Mouse (Mus musculus): ENCODE measurements around the gene Pard3b. TPM values are rescaled to one million over a fixed set of nuclear protein-coding genes. Genes with fewer than 3 reads are reported as not detected.

The Pard3b gene
- polyA plus RNA-seq, 1 experiment from 2014 or later: 23.2 TPM

GRCm38 (mm10) chr1:62254888-62255287 lies 616.3 kb downstream of the Pard3b start:
- no peaks in the 10 kb centered on the region for H3K36me3 ChIP-seq
- H3K9ac ChIP-seq: no peak overlapping the region
- H3K4me2 ChIP-seq (replicated peaks): no peak overlapping the region
- no peaks in the 10 kb centered on the region for H3K9me3 ChIP-seq (replicated peaks)
- H3K4me1 ChIP-seq: no peaks in the 10 kb centered on the region
- no peaks in the 10 kb centered on the region for H3K27me3 ChIP-seq
- H3K4me3 ChIP-seq (replicated peaks): no peak overlapping the region
- no peak overlapping the region for H3K27ac ChIP-seq (replicated peaks)
- 79% methylated on average over 1 of the region's 1 CpGs for WGBS
- ATAC-seq (ENCODE audit: insufficient number of reproducible peaks, low FRiP score, low TSS enrichment, low read depth): no peak

DNA sequence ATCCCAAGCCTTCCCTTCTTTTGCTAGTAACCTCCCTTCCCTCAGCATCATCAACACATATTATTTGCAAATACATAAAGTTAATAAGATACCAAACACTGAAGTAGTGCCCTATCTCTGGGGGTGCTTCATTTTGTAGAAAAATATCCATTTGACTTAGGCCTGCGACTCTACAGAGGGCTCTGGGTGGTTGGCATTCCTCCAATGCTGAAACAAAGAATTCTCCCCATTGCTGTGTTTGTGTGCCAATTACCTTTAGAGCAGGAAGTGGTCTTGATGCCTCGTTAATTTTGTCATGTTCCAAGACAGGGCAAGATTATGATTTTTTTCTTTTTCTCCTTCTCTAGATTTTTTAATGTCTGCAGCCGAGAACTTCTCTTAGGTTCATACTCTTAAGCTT lies 637.8 kb downstream of the Pard3b start:
- Histone ChIP-seq H3K9me3 (replicated peaks) (no peaks in the 10 kb centered on the region), H3K4me3 (replicated peaks) (no peak overlapping the region), H3K4me2 (replicated peaks) (no peak overlapping the region), H3K27me3 (no peaks in the 10 kb centered on the region), H3K4me1 (no peaks in the 10 kb centered on the region), H3K9ac (no peak overlapping the region), H3K27ac (replicated peaks) (no peak overlapping the region), H3K36me3 (no peaks in the 10 kb centered on the region)
- ATAC-seq (ENCODE audit: insufficient number of reproducible peaks, low FRiP score, low TSS enrichment, low read depth): no peak
- 74% methylated on average over 3 of the region's 3 CpGs for WGBS

DNA sequence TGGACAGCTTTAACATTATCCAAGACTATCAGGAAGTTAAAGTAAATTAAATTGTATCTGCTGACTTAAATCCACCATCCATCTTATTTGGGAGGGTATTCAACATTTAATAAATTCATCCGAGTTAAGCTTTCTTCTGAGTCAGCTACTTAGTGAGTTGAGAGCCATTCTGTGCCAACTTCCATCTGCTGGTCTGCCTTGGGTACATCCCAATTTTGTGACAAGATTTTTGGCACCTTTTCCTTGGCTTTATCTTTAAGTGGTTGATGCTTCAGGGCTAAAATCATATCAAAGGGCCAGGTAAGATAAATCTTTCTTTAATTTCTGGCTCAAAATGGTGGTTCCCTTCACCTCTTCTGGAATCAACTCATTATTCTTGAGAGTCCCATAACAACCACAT lies 640.0 kb downstream of the Pard3b start:
- no peak overlapping the region for H3K9ac ChIP-seq
- no peaks in the 10 kb centered on the region for H3K4me1 ChIP-seq
- H3K36me3 ChIP-seq: no peaks in the 10 kb centered on the region
- H3K9me3 ChIP-seq (replicated peaks): no peaks in the 10 kb centered on the region
- ATAC-seq (ENCODE audit: insufficient number of reproducible peaks, low FRiP score, low TSS enrichment, low read depth): no peak
- no peak overlapping the region for H3K4me3 ChIP-seq (replicated peaks)
- WGBS: 70% methylated on average over 1 of the region's 1 CpGs
- H3K27me3 ChIP-seq: no peaks in the 10 kb centered on the region
- no peak overlapping the region for H3K4me2 ChIP-seq (replicated peaks)
- H3K27ac ChIP-seq (replicated peaks): no peak overlapping the region

DNA sequence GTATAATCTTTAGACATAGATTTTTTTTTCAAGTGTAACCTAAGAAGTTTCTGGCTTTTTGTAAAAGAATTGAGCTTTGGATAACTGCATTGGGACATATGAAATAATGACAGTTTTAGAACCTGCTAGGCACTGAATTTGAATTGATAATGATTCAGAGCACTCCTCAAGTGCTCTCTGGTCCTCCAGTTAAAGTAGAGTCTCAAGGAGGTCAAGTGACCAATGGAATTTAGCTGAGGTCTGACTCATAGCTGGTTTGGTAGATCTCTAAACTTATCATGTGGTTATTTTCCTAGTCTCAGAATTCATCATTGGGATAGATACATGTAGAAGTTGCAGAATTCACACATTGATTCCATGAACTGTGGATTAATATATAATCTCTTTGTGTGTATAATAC lies 642.0 kb downstream of the Pard3b start:
- no peak overlapping the region for H3K27ac ChIP-seq (replicated peaks)
- H3K4me1 ChIP-seq: no peaks in the 10 kb centered on the region
- H3K9ac ChIP-seq: no peak overlapping the region
- H3K27me3 ChIP-seq: no peaks in the 10 kb centered on the region
- no peaks in the 10 kb centered on the region for H3K36me3 ChIP-seq
- ATAC-seq (ENCODE audit: insufficient number of reproducible peaks, low FRiP score, low TSS enrichment, low read depth): no peak
- H3K4me2 ChIP-seq (replicated peaks): no peak overlapping the region
- no peaks in the 10 kb centered on the region for H3K9me3 ChIP-seq (replicated peaks)
- H3K4me3 ChIP-seq (replicated peaks): no peak overlapping the region

- ATAC-seq (ENCODE audit: insufficient number of reproducible peaks, low FRiP score, low TSS enrichment, low read depth): no peak
- Histone ChIP-seq H3K36me3 (no peaks in the 10 kb centered on the region), H3K4me1 (no peaks in the 10 kb centered on the region), H3K27me3 (no peaks in the 10 kb centered on the region), H3K9ac (no peak overlapping the region), H3K4me2 (replicated peaks) (no peak overlapping the region), H3K4me3 (replicated peaks) (no peak overlapping the region), H3K27ac (replicated peaks) (no peak overlapping the region), H3K9me3 (replicated peaks) (no peaks in the 10 kb centered on the region)
- 72% methylated on average over 6 of the region's 6 CpGs for WGBS
Measured at GRCm38 (mm10) chr1:62282835-62283234, 644.2 kb downstream of the Pard3b start.

DNA sequence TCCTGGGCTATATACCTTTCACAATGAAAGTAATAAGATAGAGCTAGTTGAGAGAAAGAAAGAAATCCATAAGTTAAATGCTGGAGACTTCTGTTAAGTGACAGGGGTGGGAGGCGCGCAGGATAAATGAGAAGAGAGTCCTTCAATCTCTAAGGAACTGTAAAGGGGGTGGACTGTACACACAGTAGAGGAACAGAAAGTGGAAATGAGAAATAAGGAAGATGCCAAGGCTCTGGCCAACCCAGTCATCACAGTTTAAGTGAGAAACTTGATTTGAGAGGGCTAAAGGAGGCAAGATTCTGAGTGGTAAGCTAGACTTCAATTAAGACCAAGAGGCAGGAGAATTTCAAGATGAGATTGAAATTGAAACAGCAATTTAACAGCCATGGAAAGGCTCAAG lies 645.0 kb downstream of the Pard3b start:
- Histone ChIP-seq H3K9ac (no peak overlapping the region), H3K9me3 (replicated peaks) (no peaks in the 10 kb centered on the region), H3K4me3 (replicated peaks) (no peak overlapping the region), H3K4me2 (replicated peaks) (no peak overlapping the region), H3K4me1 (no peaks in the 10 kb centered on the region), H3K36me3 (no peaks in the 10 kb centered on the region), H3K27me3 (no peaks in the 10 kb centered on the region), H3K27ac (replicated peaks) (no peak overlapping the region)
- no peak for ATAC-seq (ENCODE audit: insufficient number of reproducible peaks, low FRiP score, low TSS enrichment, low read depth)
- WGBS: 96% methylated on average over 2 of the region's 2 CpGs

- Histone ChIP-seq H3K9ac (no peak overlapping the region), H3K27ac (replicated peaks) (no peak overlapping the region), H3K27me3 (no peaks in the 10 kb centered on the region), H3K9me3 (replicated peaks) (no peaks in the 10 kb centered on the region), H3K4me2 (replicated peaks) (no peak overlapping the region), H3K4me1 (no peaks in the 10 kb centered on the region), H3K4me3 (replicated peaks) (no peak overlapping the region), H3K36me3 (no peaks in the 10 kb centered on the region)
- ATAC-seq (ENCODE audit: insufficient number of reproducible peaks, low FRiP score, low TSS enrichment, low read depth): no peak
- 87% methylated on average over 6 of the region's 6 CpGs for WGBS
Measured at GRCm38 (mm10) chr1:62309376-62309775, 670.8 kb downstream of the Pard3b start.

GRCm38 (mm10) chr1:62325237-62325636 lies 686.6 kb downstream of the Pard3b start:
- WGBS: 46% methylated on average over 5 of the region's 5 CpGs

GRCm38 (mm10) chr1:62327743-62328142 lies 689.1 kb downstream of the Pard3b start:
- H3K4me2 ChIP-seq (replicated peaks): no peak overlapping the region
- no peaks in the 10 kb centered on the region for H3K4me1 ChIP-seq
- H3K9me3 ChIP-seq (replicated peaks): no peaks in the 10 kb centered on the region
- ATAC-seq (ENCODE audit: insufficient number of reproducible peaks, low FRiP score, low TSS enrichment, low read depth): no peak
- H3K27ac ChIP-seq (replicated peaks): no peak overlapping the region
- no peaks in the 10 kb centered on the region for H3K36me3 ChIP-seq
- WGBS: 86% methylated on average over 5 of the region's 5 CpGs
- no peak overlapping the region for H3K9ac ChIP-seq
- no peaks in the 10 kb centered on the region for H3K27me3 ChIP-seq
- H3K4me3 ChIP-seq (replicated peaks): no peak overlapping the region

More at GRCm38 (mm10) chr1:62325237-62325636, 686.6 kb downstream of the Pard3b start:
- Histone ChIP-seq H3K4me3 (replicated peaks) (no peak overlapping the region), H3K36me3 (no peaks in the 10 kb centered on the region), H3K4me1 (no peaks in the 10 kb centered on the region), H3K27me3 (no peaks in the 10 kb centered on the region), H3K9ac (no peak overlapping the region), H3K4me2 (replicated peaks) (no peak overlapping the region), H3K9me3 (replicated peaks) (no peaks in the 10 kb centered on the region), H3K27ac (replicated peaks) (no peak overlapping the region)
- ATAC-seq (ENCODE audit: insufficient number of reproducible peaks, low FRiP score, low TSS enrichment, low read depth): no peak

DNA sequence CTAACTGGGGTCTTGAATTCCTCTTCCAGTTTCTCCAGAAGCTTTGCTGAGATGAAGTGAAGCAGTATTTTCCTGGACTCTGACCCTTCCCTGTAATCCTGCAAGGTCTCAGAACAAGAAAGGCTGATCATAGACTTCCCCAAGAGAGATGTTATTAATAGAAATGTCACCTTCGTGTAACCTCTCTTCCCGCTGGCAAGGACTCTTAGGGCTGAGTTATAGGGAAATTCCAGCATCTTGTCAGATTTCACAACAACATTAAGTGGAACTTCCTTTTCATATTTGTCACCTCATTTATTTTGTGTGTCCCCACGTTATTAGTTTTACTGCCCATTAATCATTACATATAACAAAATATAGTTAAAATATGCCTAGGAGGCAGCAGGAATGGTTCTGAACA lies 690.2 kb downstream of the Pard3b start:
- H3K27me3 ChIP-seq: no peaks in the 10 kb centered on the region
- no peak overlapping the region for H3K27ac ChIP-seq (replicated peaks)
- H3K4me3 ChIP-seq (replicated peaks): no peak overlapping the region
- WGBS: 63% methylated on average over 3 of the region's 3 CpGs
- ATAC-seq (ENCODE audit: insufficient number of reproducible peaks, low FRiP score, low TSS enrichment, low read depth): no peak
- H3K9me3 ChIP-seq (replicated peaks): no peaks in the 10 kb centered on the region
- H3K4me1 ChIP-seq: no peaks in the 10 kb centered on the region
- H3K4me2 ChIP-seq (replicated peaks): no peak overlapping the region
- no peaks in the 10 kb centered on the region for H3K36me3 ChIP-seq
- H3K9ac ChIP-seq: no peak overlapping the region

DNA sequence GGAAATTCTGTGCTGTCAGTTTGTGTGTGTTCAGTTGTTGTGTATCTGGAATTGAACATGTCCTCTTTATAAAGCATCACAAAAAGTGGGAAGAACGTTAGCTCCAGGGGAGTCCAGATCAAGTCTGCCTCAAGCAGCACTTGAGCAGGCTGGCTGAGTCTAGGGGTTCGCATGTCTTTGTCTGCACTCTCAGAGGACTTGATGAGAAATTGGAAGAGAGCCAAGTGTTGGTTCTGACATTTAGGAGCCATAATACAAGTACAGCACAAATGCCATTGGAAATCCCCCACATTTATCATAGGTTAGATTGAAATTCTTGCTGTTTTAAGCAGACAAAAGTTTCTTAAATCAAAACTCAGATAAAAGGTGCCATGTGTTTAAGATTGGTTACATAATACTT lies 694.4 kb downstream of the Pard3b start:
- WGBS: 28% methylated on average over 2 of the region's 2 CpGs
- no peaks in the 10 kb centered on the region for H3K4me1 ChIP-seq
- H3K9me3 ChIP-seq (replicated peaks): no peaks in the 10 kb centered on the region
- H3K4me2 ChIP-seq (replicated peaks): no peak overlapping the region
- H3K9ac ChIP-seq: no peak overlapping the region
- H3K4me3 ChIP-seq (replicated peaks): no peak overlapping the region
- no peaks in the 10 kb centered on the region for H3K36me3 ChIP-seq
- no peak for ATAC-seq (ENCODE audit: insufficient number of reproducible peaks, low FRiP score, low TSS enrichment, low read depth)
- H3K27ac ChIP-seq (replicated peaks): no peak overlapping the region
- no peaks in the 10 kb centered on the region for H3K27me3 ChIP-seq

GRCm38 (mm10) chr1:62334196-62334595 lies 695.6 kb downstream of the Pard3b start:
- Histone ChIP-seq H3K27me3 (no peaks in the 10 kb centered on the region), H3K36me3 (no peaks in the 10 kb centered on the region), H3K9me3 (replicated peaks) (no peaks in the 10 kb centered on the region), H3K27ac (replicated peaks) (no peak overlapping the region), H3K4me3 (replicated peaks) (no peak overlapping the region), H3K4me2 (replicated peaks) (no peak overlapping the region), H3K4me1 (no peaks in the 10 kb centered on the region), H3K9ac (no peak overlapping the region)
- 94% methylated on average over 5 of the region's 5 CpGs for WGBS
- no peak for ATAC-seq (ENCODE audit: insufficient number of reproducible peaks, low FRiP score, low TSS enrichment, low read depth)
